Mouse (Mus musculus): ENCODE results near the gene Sbno1.

Gene Sbno1

DNA sequence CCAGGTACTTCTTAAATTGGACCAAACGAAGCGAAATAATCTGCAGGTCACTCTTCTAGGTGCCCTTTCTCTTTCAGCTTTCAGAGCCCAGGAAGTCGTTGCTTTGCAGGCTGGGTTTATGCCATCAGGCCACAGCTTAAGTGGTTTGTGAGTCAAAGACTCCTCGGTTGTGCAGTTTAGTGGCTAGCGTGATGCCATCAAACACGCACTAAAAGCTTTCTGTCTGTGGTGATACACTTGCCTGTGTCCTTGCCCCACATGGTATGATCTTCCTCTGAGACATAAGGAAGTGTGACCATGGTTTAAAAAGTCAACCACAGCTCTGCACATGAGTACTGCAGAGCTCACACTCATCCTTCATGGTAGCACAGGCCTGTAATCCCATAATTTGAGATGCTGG is 95.7 kb downstream of the Sbno1 start:
- no peak for DNase-seq (ENCODE audit: low spot score)

- peak; percentile 100 for DNase-seq (ENCODE audit: low spot score)
Observed at GRCm38 (mm10) chr5:124327510-124328364, 98.1 kb downstream of the Sbno1 start, which contains the start of the genes Mphosph9 and 2810006K23Rik. Gene Mphosph9 (minus strand): TSS chr5:124327972. Gene 2810006K23Rik (plus strand): TSS chr5:124328089.

- no peak for DNase-seq (ENCODE audit: low spot score)
Observed at GRCm38 (mm10) chr5:124326829-124327228, 99.0 kb downstream of the Sbno1 start.

All from embryo, embryonic 10.5 days (tissue).